Mouse (Mus musculus): ENCODE results near the gene Fdx1l.

DNA sequence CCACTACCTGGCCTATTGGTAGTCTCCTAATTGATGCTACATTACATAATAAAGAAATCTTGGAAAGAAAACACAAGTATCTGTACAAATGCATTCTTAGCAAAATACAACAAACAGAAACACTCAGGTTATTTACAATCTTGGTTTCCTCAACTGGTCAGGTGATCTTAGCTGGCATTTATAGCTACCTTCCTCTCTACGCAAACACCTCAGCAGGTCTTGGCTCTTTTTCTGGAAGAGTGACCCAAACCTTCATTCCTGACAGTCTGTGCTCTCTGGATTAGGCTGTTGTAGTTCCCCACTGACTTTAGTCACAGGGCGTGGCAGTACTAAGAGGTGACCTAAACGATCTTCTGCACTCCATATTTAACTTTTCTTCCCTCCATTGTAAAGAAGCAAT, 28.2 kb downstream of the Fdx1l start:
- TF ChIP-seq CTCF (IDR thresholded peaks at IDR 0.05; ENCODE audit: borderline replicate concordance, insufficient read depth, low read depth, low read length) (no peak), POLR2A (IDR thresholded peaks at IDR 0.05; ENCODE audit: borderline replicate concordance, insufficient read depth, low read length) (no peak)
